Mouse (Mus musculus) forebrain, postnatal 0 days (tissue): ENCODE results near the gene Opa3. TPM values are rescaled to one million over a fixed set of nuclear protein-coding genes. Genes with fewer than 3 reads are reported as not detected.

Experiments used
- ATAC-seq: fragments of 200-750 bp; cut with Nextera tagmentation; 2 replicates; pipeline ENCODE4 v1.8.0; 2017; ENCODE audit warnings: mild to moderate bottlenecking, moderate library complexity
- DNase-seq: peaks from one replicate; pipeline ENCODE4 v3.0.0-alpha.2; 2015
- H3K27ac ChIP-seq: fragments of 300-500 bp; sonication (generic); 2 replicates; pipeline ENCODE4 v1.5.1; 2014; ENCODE audit warnings: low read depth, mild to moderate bottlenecking, antibody characterized with exemption, low read length, moderate library complexity, mixed read lengths
- H3K27me3 ChIP-seq: fragments of 300-500 bp; sonication (generic); 2 replicates; pipeline ENCODE4 v1.6.1; 2014; ENCODE audit warnings: mild to moderate bottlenecking, low read length, mixed read lengths; ENCODE audit not compliant: insufficient read depth
- H3K36me3 ChIP-seq: fragments of 300-500 bp; sonication (generic); 2 replicates; pipeline ENCODE4 v1.6.1; 2014; ENCODE audit warnings: mild to moderate bottlenecking, moderate library complexity; ENCODE audit not compliant: insufficient read depth
- H3K4me1 ChIP-seq: fragments of 300-500 bp; sonication (generic); 2 replicates; pipeline ENCODE4 v1.6.1; 2014; ENCODE audit warnings: antibody characterized with exemption; ENCODE audit not compliant: insufficient read depth
- H3K4me2 ChIP-seq: fragments of 300-500 bp; sonication (generic); 2 replicates; pipeline ENCODE4 v1.6.1; 2014; ENCODE audit warnings: low read depth, mild to moderate bottlenecking, moderate library complexity
- H3K4me3 ChIP-seq: fragments of 300-500 bp; sonication (generic); 2 replicates; pipeline ENCODE4 v1.5.1; 2014; ENCODE audit warnings: low read depth, low read length, mixed read lengths
- H3K9ac ChIP-seq: fragments of 300-500 bp; sonication (generic); 2 replicates; pipeline ENCODE4 v1.6.1; 2014; ENCODE audit warnings: mild to moderate bottlenecking
- H3K9me3 ChIP-seq: fragments of 300-500 bp; sonication (generic); 2 replicates; pipeline ENCODE4 v1.6.1; 2016; ENCODE audit warnings: low read length
- CTCF ChIP-seq: sonication (generic); IDR thresholded peaks from 2 replicates; pipeline ENCODE4 v1.5.1; 2016; ENCODE audit warnings: antibody characterized with exemption, control low read depth, low read depth
- WGBS: fragments of 180-500 bp; shearing (Covaris S2); extraction: QIAGEN DNeasy Blood & Tissue Kit; methylation state at CpG from one replicate; pipeline ENCODE4 v1.1.7; 2014; 5-methylcytosine and 5-hydroxymethylcytosine counted together
- polyA plus RNA-seq: library from polyadenylated mRNA; unstranded; fragments of >200 nt; fragmentation: Nextera tagmentation; extraction: Ambion mirVana; gene quantifications from 2 replicates; pipeline ENCODE4 v1.2.1, GENCODE M21; 2015
- total RNA-seq: library from RNA; depleted of rRNA; stranded (reverse); fragments of >200 nt; gene quantifications from 2 replicates; pipeline ENCODE4 v1.2.3, GENCODE M21; 2014

Opa3 gene
- total and polyA plus RNA-seq, 2 experiments from 2014 or later = 32.2 to 35.8 TPM

DNA sequence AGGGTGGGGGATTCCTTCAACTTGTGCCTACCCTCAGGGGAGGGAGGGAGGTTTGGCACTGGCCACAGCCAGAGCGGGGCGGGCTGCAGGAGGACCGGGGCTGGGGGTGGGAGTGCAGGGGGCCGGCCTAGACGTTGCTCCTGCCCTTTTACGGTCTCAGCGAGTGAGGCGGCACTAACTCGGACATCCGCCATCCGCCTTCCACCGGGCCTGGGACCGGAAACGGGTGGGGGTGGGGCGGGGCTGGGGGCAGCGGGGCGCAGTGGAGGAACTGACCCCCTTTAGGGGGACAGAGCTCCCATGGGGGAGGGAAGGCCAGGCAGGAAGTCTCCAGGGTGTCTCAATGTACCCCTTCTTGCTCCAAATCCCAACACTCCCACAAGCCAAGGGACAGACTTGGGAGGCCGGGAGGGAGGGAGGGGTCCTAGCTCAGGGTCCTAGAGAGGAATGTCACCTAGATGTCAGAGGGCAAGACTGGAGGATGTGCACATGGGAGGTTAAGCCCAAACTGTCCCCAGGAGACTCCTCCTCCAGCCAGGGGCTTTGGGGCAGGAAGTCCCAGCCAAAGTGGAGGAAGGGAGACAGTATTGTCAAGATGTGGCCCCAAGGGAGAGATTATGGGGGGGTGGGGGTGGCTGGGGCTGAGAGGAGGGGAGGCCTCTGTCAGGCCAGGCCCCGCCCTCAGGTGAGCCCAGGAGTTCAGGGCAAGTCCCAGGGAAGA, 41.7 kb downstream of the Opa3 start:
- ATAC-seq (no peak), DNase-seq (no peak)
- Histone ChIP-seq H3K9ac (peak overlapping the region; percentile 66), H3K36me3 (no peaks in the 10 kb centered on the region), H3K4me1 (peaks cover 15% of the 10 kb centered on the region), H3K27me3 (no peaks in the 10 kb centered on the region), H3K4me2 (peak overlapping the region; percentile 95), H3K27ac (peak overlapping the region; percentile 29; the same call in 1 of the 2 replicates), H3K4me3 (peak overlapping the region; percentile 72), H3K9me3 (no peaks in the 10 kb centered on the region)
- 9% methylated on average over 17 of the region's 19 CpGs for WGBS
- TF ChIP-seq CTCF = no peak

DNA sequence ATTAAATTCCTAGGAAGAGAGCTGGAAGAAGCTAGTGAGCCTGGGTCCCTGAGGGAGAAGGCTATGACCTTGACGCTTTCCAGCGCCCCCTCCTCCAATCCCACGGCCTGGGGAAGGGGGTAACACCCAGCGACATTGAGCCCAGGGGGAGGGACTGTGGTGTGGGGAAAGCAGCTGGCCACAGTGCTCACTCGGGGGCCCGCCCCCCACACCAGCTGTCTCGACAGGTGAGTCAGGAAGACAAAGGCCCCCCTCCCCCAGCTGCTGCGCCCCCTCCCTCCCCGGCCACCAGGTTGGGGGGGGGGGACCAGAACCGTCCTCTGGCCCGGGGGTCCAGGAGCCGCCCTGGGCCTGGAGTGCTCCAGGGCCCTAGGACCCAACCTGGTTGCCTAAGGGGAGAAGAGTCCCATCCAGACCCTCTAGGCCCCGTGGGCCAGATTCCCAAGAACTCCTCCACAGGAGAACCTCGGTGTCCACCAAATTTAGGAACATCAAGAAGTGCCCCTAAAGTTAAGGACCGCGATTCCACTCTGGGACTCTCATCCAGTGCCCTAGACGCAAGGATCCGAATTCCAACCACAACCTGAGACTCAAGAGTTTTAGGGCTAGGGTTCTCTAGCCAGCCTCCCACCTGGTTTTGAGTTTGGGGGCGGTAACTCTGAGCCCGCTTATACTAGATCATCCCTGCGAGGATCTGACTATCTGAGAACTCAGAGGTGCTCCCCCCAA, 42.5 kb downstream of the Opa3 start:
- WGBS = 2% methylated on average over 16 of the region's 21 CpGs
- no peak for ATAC-seq
- no peak for TF ChIP-seq CTCF
- Histone ChIP-seq H3K4me3 (peak overlapping the region; percentile 72), H3K9ac (peak overlapping the region; percentile 66), H3K4me2 (peak overlapping the region; percentile 95), H3K4me1 (peaks cover 15% of the 10 kb centered on the region), H3K27me3 (no peaks in the 10 kb centered on the region; the same call in 1 of the 2 replicates), H3K27ac (peak overlapping the region; percentile 29; the same call in 1 of the 2 replicates), H3K36me3 (no peaks in the 10 kb centered on the region), H3K9me3 (no peaks in the 10 kb centered on the region)
- peak; percentile 30 for DNase-seq

DNA sequence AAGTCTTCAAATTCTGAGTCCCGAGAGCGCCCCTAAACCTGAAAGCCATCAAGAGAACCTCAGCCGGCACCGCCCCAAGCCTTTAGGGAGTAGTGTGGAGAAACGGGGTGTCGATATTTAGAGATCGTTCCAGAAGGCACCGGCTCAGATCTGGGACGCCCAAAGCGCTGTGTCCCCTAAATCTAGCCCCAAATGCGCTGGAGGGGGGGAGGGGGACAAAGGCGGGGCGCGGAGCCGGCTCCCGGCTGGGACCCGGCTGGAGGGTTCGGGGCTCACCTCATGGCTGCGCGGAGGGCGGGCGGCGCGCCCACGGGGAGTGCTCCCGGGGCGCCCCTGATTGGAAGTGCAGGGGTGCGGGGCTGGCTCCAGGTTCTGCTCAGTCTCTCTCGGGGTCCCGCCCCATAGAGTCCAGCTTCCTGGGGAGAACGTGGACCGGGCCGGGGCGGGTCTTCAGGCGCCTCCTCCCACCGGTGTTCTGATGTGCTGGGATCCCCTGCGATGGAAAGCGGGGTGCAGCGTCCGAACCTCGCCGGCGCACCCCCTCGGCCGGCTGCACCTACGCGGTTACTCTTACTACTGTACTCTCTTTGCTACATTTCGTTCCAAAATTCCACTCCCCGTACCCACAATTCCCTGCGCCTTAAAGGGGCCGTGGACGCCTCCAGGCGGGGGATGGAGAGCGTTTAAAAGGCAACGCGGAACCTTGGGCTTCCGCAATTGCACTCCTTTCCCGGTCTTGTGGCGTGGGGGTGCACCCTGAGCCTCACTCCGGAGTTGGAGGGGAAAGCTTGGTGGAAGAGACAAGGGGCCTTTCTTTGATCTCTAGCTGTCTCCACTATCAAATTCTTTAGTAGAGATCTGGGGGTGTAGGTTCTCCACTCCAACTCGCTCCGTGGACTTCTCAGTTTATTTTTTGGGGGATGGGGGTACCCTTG, 43.4 kb downstream of the Opa3 start, which contains the start of gene Vasp:
TSS of gene Vasp (minus strand) at position 580 of the 935 bp plus-strand sequence.
- peaks cover 15% of the 10 kb centered on the region for H3K4me1 ChIP-seq
- H3K36me3 ChIP-seq = no peaks in the 10 kb centered on the region
- H3K4me3 ChIP-seq = peak within 1 kb of the TSS; percentile 72
- peak within 1 kb of the TSS; percentile 66 for H3K9ac ChIP-seq
- H3K27ac ChIP-seq = peak within 1 kb of the TSS; percentile 78
- TF ChIP-seq CTCF = peak; percentile 30
- H3K9me3 ChIP-seq = no peaks in the 10 kb centered on the region
- 2% methylated on average over 52 of the region's 62 CpGs for WGBS
- peak; percentile 91 for DNase-seq
- peak within 1 kb of the TSS; percentile 95 for H3K4me2 ChIP-seq
- ATAC-seq = peak; percentile 91
- no peaks in the 10 kb centered on the region; the same call in 1 of the 2 replicates for H3K27me3 ChIP-seq

DNA sequence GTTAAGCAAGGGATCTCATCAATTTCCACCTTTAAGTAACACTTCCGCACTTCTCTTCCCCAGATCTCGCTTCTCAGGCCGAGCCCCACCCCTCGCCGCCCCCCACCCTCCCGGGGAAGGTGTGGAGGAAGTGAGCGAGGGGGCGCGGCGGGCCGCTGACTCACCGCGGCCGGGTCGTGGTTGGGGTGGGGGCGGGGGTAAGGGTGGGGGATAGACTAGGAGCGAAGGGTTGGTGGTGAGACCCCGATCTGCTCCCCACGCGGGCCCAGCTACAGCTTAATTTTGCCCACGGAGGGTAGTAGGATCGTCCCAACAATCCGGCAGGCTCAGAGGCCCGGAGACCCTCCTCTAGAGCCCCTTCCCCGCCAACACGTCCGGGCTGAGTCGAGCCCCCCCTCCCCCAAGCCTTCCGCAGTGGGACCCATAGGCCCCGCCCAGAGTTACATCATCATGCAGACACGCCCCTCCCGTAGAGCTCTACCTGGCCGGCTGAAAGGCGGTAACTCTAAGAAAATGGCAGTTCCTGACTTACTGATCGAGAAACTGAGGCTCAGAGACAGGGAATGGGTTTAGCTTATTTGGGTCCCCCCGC, 44.1 kb downstream of the Opa3 start:
- Histone ChIP-seq H3K27ac (peak overlapping the region; percentile 78), H3K4me2 (peak overlapping the region; percentile 95), H3K4me3 (peak overlapping the region; percentile 72), H3K9me3 (no peaks in the 10 kb centered on the region), H3K27me3 (no peaks in the 10 kb centered on the region; the same call in 1 of the 2 replicates), H3K9ac (peak overlapping the region; percentile 66), H3K4me1 (peaks cover 15% of the 10 kb centered on the region), H3K36me3 (no peaks in the 10 kb centered on the region)
- 2% methylated on average over 36 of the region's 36 CpGs for WGBS
- DNase-seq (peak; percentile 78), ATAC-seq (peak; percentile 58)
- TF ChIP-seq CTCF = no peak

DNA sequence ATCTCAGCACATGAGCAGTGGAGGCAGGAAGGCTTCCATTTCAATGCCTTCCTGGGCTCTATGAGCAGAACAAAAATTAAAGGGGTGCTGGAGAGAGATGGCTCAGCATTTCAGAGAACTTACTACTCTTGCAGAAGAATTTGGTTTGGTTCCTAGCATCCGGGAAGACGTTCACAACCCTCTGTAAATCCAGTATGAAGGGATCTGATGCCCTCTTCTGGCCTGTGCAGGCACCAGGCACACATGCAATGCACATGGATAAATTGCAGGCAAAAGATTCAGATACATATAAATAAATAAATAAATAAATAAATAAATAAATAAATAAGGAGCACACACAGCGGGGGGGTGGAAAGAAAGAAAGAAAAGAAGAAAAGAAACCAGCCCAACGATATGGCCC, 48.1 kb downstream of the Opa3 start:
- H3K9ac ChIP-seq = no peak overlapping the region
- peaks cover 35% of the 10 kb centered on the region for H3K27me3 ChIP-seq
- H3K4me3 ChIP-seq = no peak overlapping the region
- H3K4me2 ChIP-seq = no peak overlapping the region
- no peak for DNase-seq
- TF ChIP-seq CTCF = no peak; the same call in 1 of the 2 replicates
- no peaks in the 10 kb centered on the region for H3K9me3 ChIP-seq
- H3K27ac ChIP-seq = no peak overlapping the region
- H3K4me1 ChIP-seq = no peaks in the 10 kb centered on the region
- no peaks in the 10 kb centered on the region for H3K36me3 ChIP-seq
- WGBS = 50% methylated on average over 4 of the region's 4 CpGs
- no peak for ATAC-seq

DNA sequence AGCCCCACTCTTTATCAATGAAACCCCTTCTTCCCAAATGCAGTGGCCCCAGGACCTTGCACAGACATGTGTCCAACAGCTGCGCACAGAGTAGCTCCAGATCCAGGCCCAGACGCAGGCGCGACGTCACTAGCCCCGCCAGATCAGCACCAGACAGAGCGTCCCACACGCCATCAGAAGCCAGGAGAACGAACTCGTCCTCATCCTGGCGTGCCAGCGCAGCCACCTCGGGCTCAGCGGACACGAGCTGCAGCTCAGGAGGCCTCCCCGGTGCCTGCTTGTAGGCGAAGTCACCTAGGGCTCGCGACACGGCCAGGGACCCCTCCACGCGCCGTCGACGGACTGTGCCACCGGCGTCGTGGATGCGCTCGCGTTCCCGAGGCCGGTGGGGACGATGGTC, 50.9 kb downstream of the Opa3 start:
- Histone ChIP-seq H3K9ac (no peak overlapping the region), H3K4me2 (peak overlapping the region; percentile 49), H3K27ac (no peak overlapping the region), H3K27me3 (peaks cover 36% of the 10 kb centered on the region), H3K9me3 (no peaks in the 10 kb centered on the region), H3K36me3 (no peaks in the 10 kb centered on the region), H3K4me3 (peak overlapping the region; percentile 29), H3K4me1 (peaks cover 5% of the 10 kb centered on the region)
- WGBS = 3% methylated on average over 34 of the region's 34 CpGs
- TF ChIP-seq CTCF = no peak
- ATAC-seq (no peak), DNase-seq (no peak)
